Mouse (Mus musculus) T-helper 17 cell (primary cell): ENCODE measurements around the gene Lrmda.

ENCODE experiments used
- in situ Hi-C, 2 experiments: fragments of 300-600 bp; cut with MboI, MseI; formaldehyde crosslinking; loops; 1 replicate in 1 of 2; 2 replicates in 1 of 2; pipeline ENCODE4 v1.15.1; 2025; ENCODE audit warnings: high pct_unique_total_duplicates in 2 of 2

The Lrmda gene

GRCm38 (mm10) chr14:22707958-22708701, 688.6 kb downstream of the Lrmda start:
- in situ Hi-C loops: no loop called here

GRCm38 (mm10) chr14:22710071-22710661, 690.7 kb downstream of the Lrmda start:
- in situ Hi-C loops: no loop called here

GRCm38 (mm10) chr14:22712388-22712787, 692.9 kb downstream of the Lrmda start:
- in situ Hi-C loops: no loop called here

- in situ Hi-C loops: no loop called here
Measured at GRCm38 (mm10) chr14:22715581-22716378, 696.3 kb downstream of the Lrmda start.

- in situ Hi-C loops: no loop called here
Measured at GRCm38 (mm10) chr14:22719968-22720367, 700.5 kb downstream of the Lrmda start.

GRCm38 (mm10) chr14:22721845-22722244, 702.3 kb downstream of the Lrmda start:
- in situ Hi-C loops: no loop called here

GRCm38 (mm10) chr14:22727548-22727947, 708.0 kb downstream of the Lrmda start:
- in situ Hi-C loops: no loop called here

GRCm38 (mm10) chr14:22728611-22729223, 709.2 kb downstream of the Lrmda start:
- in situ Hi-C loops: no loop called here

- in situ Hi-C loops: no loop called here
Measured at GRCm38 (mm10) chr14:22738603-22739002, 719.1 kb downstream of the Lrmda start.

- in situ Hi-C loops: no loop called here
Measured at GRCm38 (mm10) chr14:22742527-22742926, 723.0 kb downstream of the Lrmda start.

GRCm38 (mm10) chr14:22743264-22743663, 723.8 kb downstream of the Lrmda start:
- in situ Hi-C loops: no loop called here

- in situ Hi-C loops: no loop called here
Measured at GRCm38 (mm10) chr14:22744701-22745100, 725.2 kb downstream of the Lrmda start.

- in situ Hi-C loops: no loop called here
Measured at GRCm38 (mm10) chr14:22745263-22745881, 725.9 kb downstream of the Lrmda start.

GRCm38 (mm10) chr14:22745882-22746480, 726.5 kb downstream of the Lrmda start:
- in situ Hi-C loops: no loop called here

- in situ Hi-C loops: no loop called here
Measured at GRCm38 (mm10) chr14:22747816-22748215, 728.3 kb downstream of the Lrmda start.

GRCm38 (mm10) chr14:22750409-22750808, 730.9 kb downstream of the Lrmda start:
- in situ Hi-C loops: no loop called here

GRCm38 (mm10) chr14:22751290-22751689, 731.8 kb downstream of the Lrmda start:
- in situ Hi-C loops: no loop called here

- in situ Hi-C loops: no loop called here
Measured at GRCm38 (mm10) chr14:22754633-22755032, 735.1 kb downstream of the Lrmda start.

GRCm38 (mm10) chr14:22757493-22757892, 738.0 kb downstream of the Lrmda start:
- in situ Hi-C loops: no loop called here

GRCm38 (mm10) chr14:22759216-22759615, 739.7 kb downstream of the Lrmda start:
- in situ Hi-C loops: no loop called here

- in situ Hi-C loops: no loop called here
Measured at GRCm38 (mm10) chr14:22759673-22760072, 740.2 kb downstream of the Lrmda start.
